Mouse (Mus musculus): ENCODE measurements at regions not wholly inside any gene's neighbourhood (a gene's known extent, or its start where the extent isn't known, plus 50 kb on each side); places are given as distances from the start of the nearest gene placed in this dataset.

DNA sequence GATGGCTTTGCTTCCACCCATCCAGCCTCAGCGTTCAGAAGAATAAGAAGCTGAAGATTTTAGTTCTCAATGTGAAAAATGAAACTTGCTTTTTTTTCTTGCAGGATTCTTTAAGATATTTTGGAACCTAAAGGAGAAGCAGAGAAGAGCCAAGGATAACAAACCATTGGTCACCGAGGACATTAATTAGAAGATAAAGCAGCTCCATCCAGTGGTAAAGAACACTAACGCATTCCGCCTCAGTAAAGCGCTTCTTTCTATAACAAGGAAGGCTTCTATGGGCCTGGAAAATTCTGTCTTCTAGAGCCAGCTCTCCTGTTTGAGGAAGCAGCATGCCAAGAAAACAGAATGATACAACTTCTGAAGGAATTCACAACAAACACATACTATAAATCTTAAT is 83.3 kb upstream of the Nek7 start:
- WGBS, result 73% methylated on average over 5 of the region's 5 CpGs
- ATAC-seq (ENCODE audit: low FRiP score), result no peak
- no peak overlapping the region for H3K4me3 ChIP-seq (replicated peaks)

DNA sequence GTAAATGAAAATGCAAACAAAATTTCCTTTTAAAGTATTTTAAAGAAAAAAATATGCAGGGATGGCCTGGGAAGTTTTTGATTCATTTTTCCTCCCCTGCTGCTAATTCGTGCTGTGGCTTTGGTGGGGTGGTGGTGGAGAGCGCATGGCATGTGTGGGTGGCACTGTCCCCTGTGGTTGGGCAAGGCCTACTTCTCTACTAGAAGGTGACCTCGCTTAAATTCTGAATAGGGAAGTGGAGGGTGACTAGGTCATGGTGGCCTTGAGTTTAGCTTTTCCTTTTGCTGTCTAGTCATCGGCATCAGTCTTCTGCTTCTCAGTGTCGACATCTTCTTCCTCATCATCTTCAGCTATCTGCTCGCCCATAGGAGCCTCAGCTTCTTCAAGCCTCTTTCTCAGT is 69.3 kb upstream of the Nek7 start:
- no peak overlapping the region for H3K27ac ChIP-seq
- no peak overlapping the region for H3K4me3 ChIP-seq (replicated peaks)
- no peaks in the 10 kb centered on the region for H3K36me3 ChIP-seq (replicated peaks)
- 89% methylated on average over 6 of the region's 6 CpGs for WGBS
- no peaks in the 10 kb centered on the region for H3K4me1 ChIP-seq
- H3K9me3 ChIP-seq, result no peaks in the 10 kb centered on the region
- no peak overlapping the region for H3K4me2 ChIP-seq
- ATAC-seq (ENCODE audit: low FRiP score), result no peak
- H3K9ac ChIP-seq, result no peak overlapping the region
- H3K27me3 ChIP-seq, result no peaks in the 10 kb centered on the region

More for the DNA sequence above, 83.3 kb upstream of the Nek7 start:
- Histone ChIP-seq H3K4me2 (no peak overlapping the region), H3K9ac (no peak overlapping the region), H3K9me3 (no peaks in the 10 kb centered on the region), H3K27ac (no peak overlapping the region), H3K36me3 (replicated peaks) (no peaks in the 10 kb centered on the region), H3K27me3 (no peaks in the 10 kb centered on the region), H3K4me1 (no peaks in the 10 kb centered on the region)

DNA sequence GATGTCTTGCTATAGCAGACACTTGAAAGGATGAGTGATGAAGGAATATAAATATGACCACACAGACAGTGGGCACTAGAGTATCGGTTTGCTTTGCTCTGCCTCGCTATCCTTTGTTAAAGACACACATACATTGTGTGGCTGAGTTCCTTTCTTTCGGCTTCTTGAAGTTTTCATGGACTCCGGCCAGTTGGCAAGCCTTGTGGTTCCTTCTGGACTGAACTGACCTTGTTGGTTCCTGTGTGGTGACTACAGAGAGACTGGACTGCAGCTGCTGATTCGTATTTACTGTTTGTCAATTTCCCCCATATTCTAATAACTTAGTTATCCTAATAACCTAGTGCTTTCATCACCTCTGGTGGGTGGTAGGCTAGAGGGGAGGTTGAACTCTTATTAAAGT is 66.8 kb upstream of the Nek7 start:
- no peaks in the 10 kb centered on the region for H3K4me1 ChIP-seq
- ATAC-seq (ENCODE audit: low FRiP score), result no peak
- no peaks in the 10 kb centered on the region for H3K27me3 ChIP-seq
- H3K27ac ChIP-seq, result no peak overlapping the region
- H3K9me3 ChIP-seq, result no peaks in the 10 kb centered on the region
- 88% methylated on average over 5 of the region's 5 CpGs for WGBS
- no peak overlapping the region for H3K9ac ChIP-seq
- no peak overlapping the region for H3K4me3 ChIP-seq (replicated peaks)
- H3K36me3 ChIP-seq (replicated peaks), result no peaks in the 10 kb centered on the region
- H3K4me2 ChIP-seq, result no peak overlapping the region

DNA sequence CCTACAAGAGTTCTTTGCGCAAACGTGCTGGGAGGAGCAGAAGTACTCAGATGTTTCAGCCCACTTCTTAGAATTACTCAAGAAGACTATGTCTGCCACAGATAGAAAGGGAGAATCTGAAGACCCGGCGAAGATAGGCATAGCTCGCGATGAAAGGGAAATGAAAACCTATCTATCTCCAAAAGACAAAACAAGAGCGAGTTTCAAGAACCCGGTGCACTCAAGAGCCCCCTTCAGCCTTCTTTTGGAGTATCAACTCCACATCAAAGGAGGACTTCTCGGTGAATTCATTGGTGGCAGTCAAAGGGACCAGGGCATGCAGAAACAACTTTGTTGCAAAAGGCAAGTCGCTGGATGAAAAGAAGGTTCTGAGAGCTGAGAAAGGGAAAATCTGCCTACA is 63.8 kb upstream of the Nek7 start:
- H3K27me3 ChIP-seq, result no peaks in the 10 kb centered on the region
- no peaks in the 10 kb centered on the region for H3K9me3 ChIP-seq
- ATAC-seq (ENCODE audit: low FRiP score), result no peak
- no peak overlapping the region for H3K4me2 ChIP-seq
- no peaks in the 10 kb centered on the region for H3K4me1 ChIP-seq
- no peak overlapping the region for H3K4me3 ChIP-seq (replicated peaks)
- no peak overlapping the region for H3K27ac ChIP-seq
- H3K36me3 ChIP-seq (replicated peaks), result no peaks in the 10 kb centered on the region
- no peak overlapping the region for H3K9ac ChIP-seq
- 83% methylated on average over 10 of the region's 10 CpGs for WGBS

DNA sequence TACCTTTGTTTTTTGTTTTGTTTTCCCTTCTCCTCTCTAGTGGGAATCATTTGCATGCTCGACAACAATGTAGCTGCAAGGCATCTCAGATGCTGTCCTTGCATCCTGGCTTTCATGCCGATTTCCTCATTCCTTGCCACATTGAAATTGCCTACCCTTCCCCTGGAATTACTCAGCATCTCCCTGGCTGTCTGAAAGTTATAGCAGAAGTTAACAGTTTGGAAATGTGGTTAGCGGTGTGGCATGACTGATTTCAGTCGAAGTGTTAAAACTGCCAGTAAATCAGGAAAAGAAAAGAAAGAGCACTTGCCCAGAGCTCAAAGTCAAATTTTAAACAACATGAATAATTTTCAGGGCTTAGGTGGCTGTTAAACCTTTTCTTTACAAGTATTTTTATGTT is 62.0 kb upstream of the Nek7 start:
- no peak for ATAC-seq (ENCODE audit: low FRiP score)
- Histone ChIP-seq H3K36me3 (replicated peaks) (no peaks in the 10 kb centered on the region), H3K4me1 (no peaks in the 10 kb centered on the region), H3K27ac (no peak overlapping the region), H3K4me2 (no peak overlapping the region), H3K9ac (no peak overlapping the region), H3K9me3 (no peaks in the 10 kb centered on the region), H3K4me3 (replicated peaks) (no peak overlapping the region), H3K27me3 (no peaks in the 10 kb centered on the region)
- WGBS, result 70% methylated on average over 4 of the region's 4 CpGs

DNA sequence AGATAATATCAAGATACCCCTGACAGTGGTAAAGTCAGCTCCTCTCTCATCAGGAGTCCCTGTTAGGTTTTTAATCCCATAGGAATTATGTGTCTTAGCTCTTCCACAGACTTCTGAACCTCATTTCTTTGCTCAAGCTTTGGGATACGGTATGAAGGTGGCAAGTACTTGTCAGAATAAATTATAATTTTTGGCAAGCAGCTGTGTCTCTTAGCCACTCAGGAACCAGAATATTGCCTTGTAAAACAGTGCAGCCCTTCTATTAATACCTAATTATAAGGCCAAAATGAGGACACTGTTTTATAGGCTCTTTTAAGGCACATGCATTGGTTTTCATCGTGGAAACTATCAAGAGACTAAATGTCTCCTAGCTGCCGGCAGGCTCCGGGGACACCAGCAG is 54.3 kb upstream of the Nek7 start:
- no peak for ATAC-seq (ENCODE audit: low FRiP score)
- Histone ChIP-seq H3K4me3 (replicated peaks) (no peak overlapping the region), H3K4me1 (no peaks in the 10 kb centered on the region), H3K9ac (no peak overlapping the region), H3K27ac (no peak overlapping the region), H3K9me3 (no peaks in the 10 kb centered on the region), H3K4me2 (no peak overlapping the region), H3K36me3 (replicated peaks) (no peaks in the 10 kb centered on the region), H3K27me3 (no peaks in the 10 kb centered on the region)
- WGBS, result 87% methylated on average over 4 of the region's 4 CpGs

All from forebrain, embryonic 12.5 days (tissue).